Mouse (Mus musculus) MEL-GATA-1-ER (cell line): ENCODE data around the gene Efcab14.

ENCODE experiments used
- DNase-seq: peaks from one replicate; pipeline ENCODE4 v3.0.0-alpha.2; 2012; ENCODE audit warnings: low read depth; ENCODE audit errors: extremely low read depth

The Efcab14 gene

GRCm38 (mm10) chr4:115737551-115738041 lies at the start of gene Efcab14:
Efcab14 (plus strand) TSS chr4:115737744.
- DNase-seq: peak; percentile 89

GRCm38 (mm10) chr4:115701468-115701867 lies 36.1 kb upstream of the Efcab14 start:
- DNase-seq: no peak

- DNase-seq: no peak
Observed at GRCm38 (mm10) chr4:115703927-115704505, 33.5 kb upstream of the Efcab14 start.

GRCm38 (mm10) chr4:115708974-115709593 lies 28.5 kb upstream of the Efcab14 start:
- no peak for DNase-seq

GRCm38 (mm10) chr4:115709792-115710418 lies 27.6 kb upstream of the Efcab14 start:
- DNase-seq: peak; percentile 39

- DNase-seq: peak; percentile 42
Observed at GRCm38 (mm10) chr4:115728721-115729120, 8.8 kb upstream of the Efcab14 start.

- peak; percentile 55 for DNase-seq
Observed at GRCm38 (mm10) chr4:115731588-115732222, 5.8 kb upstream of the Efcab14 start.

- DNase-seq: peak; percentile 36
Observed at GRCm38 (mm10) chr4:115732223-115732818, 5.2 kb upstream of the Efcab14 start.

GRCm38 (mm10) chr4:115733746-115734145 lies 3.8 kb upstream of the Efcab14 start:
- DNase-seq: peak; percentile 36

- no peak for DNase-seq
Observed at GRCm38 (mm10) chr4:115734867-115735266, 2.7 kb upstream of the Efcab14 start.

GRCm38 (mm10) chr4:115738481-115738985 lies 989 bp downstream of the Efcab14 start:
- no peak for DNase-seq

- no peak for DNase-seq
Observed at GRCm38 (mm10) chr4:115742658-115743057, 5.1 kb downstream of the Efcab14 start.

GRCm38 (mm10) chr4:115743096-115743495 lies 5.6 kb downstream of the Efcab14 start:
- no peak for DNase-seq

- DNase-seq: no peak
Observed at GRCm38 (mm10) chr4:115748181-115748580, 10.6 kb downstream of the Efcab14 start.

- DNase-seq: no peak
Observed at GRCm38 (mm10) chr4:115749336-115749735, 11.8 kb downstream of the Efcab14 start.

- DNase-seq: no peak
Observed at GRCm38 (mm10) chr4:115754101-115754500, 16.6 kb downstream of the Efcab14 start.

- no peak for DNase-seq
Observed at GRCm38 (mm10) chr4:115754851-115755250, 17.3 kb downstream of the Efcab14 start.

- no peak for DNase-seq
Observed at GRCm38 (mm10) chr4:115761206-115761605, 23.7 kb downstream of the Efcab14 start.

- DNase-seq: no peak
Observed at GRCm38 (mm10) chr4:115764581-115764980, 27.0 kb downstream of the Efcab14 start.

GRCm38 (mm10) chr4:115767647-115768467 lies 30.3 kb downstream of the Efcab14 start:
- DNase-seq: no peak

- DNase-seq: no peak
Observed at GRCm38 (mm10) chr4:115775056-115775455, 37.5 kb downstream of the Efcab14 start.
